Mouse (Mus musculus) lung, postnatal 0 days (tissue): ENCODE data around the gene Tmem104. TPM values are rescaled to one million over a fixed set of nuclear protein-coding genes. Genes with fewer than 3 reads are reported as not detected.

Experiments used
- ATAC-seq: fragments of 200-750 bp; cut with Nextera tagmentation; 2 replicates; pipeline ENCODE4 v1.8.0; 2017; ENCODE audit warnings: moderate library complexity
- DNase-seq: peaks from one replicate; pipeline ENCODE4 v3.0.0-alpha.2; 2016; ENCODE audit warnings: low spot score
- H3K27ac ChIP-seq: fragments of 300-500 bp; sonication (generic); 2 replicates; pipeline ENCODE4 v1.5.1; 2014; ENCODE audit warnings: antibody characterized with exemption, mild to moderate bottlenecking, low read length, mixed read lengths
- H3K27me3 ChIP-seq: fragments of 300-500 bp; sonication (generic); replicated peaks from 2 replicates; pipeline ENCODE4 v1.6.1; 2014; ENCODE audit warnings: low read length, mixed read lengths; ENCODE audit not compliant: insufficient read depth
- H3K36me3 ChIP-seq: fragments of 300-500 bp; sonication (generic); 2 replicates; pipeline ENCODE4 v1.6.1; 2014; ENCODE audit warnings: low read length, mixed read lengths; ENCODE audit not compliant: insufficient read depth
- H3K4me1 ChIP-seq: fragments of 300-500 bp; sonication (generic); 2 replicates; pipeline ENCODE4 v1.6.1; 2014; ENCODE audit warnings: antibody characterized with exemption, low read depth, low read length, mixed read lengths; ENCODE audit not compliant: insufficient read depth
- H3K4me2 ChIP-seq: fragments of 300-500 bp; sonication (generic); replicated peaks from 2 replicates; pipeline ENCODE4 v1.6.1; 2014; ENCODE audit warnings: low read depth, mild to moderate bottlenecking, low read length, moderate library complexity, mixed read lengths
- H3K4me3 ChIP-seq: fragments of 300-500 bp; sonication (generic); 2 replicates; pipeline ENCODE4 v1.5.1; 2014; ENCODE audit warnings: low read depth, low read length
- H3K9ac ChIP-seq: fragments of 300-500 bp; sonication (generic); replicated peaks from 2 replicates; pipeline ENCODE4 v1.6.1; 2014; ENCODE audit warnings: low read depth, mild to moderate bottlenecking
- H3K9me3 ChIP-seq: fragments of 300-500 bp; sonication (generic); 2 replicates; pipeline ENCODE4 v1.6.1; 2016; ENCODE audit warnings: low read length, mixed read lengths
- CTCF ChIP-seq: IDR thresholded peaks from 2 replicates; pipeline ENCODE4 v1.5.1; 2016; ENCODE audit warnings: antibody characterized with exemption, mild to moderate bottlenecking
- EP300 ChIP-seq: IDR thresholded peaks from 2 replicates; pipeline ENCODE4 v1.6.1; 2016; ENCODE audit warnings: antibody characterized with exemption, mild to moderate bottlenecking, control low read depth
- WGBS: fragments of 180-500 bp; shearing (Covaris S2); extraction: QIAGEN DNeasy Blood & Tissue Kit; methylation state at CpG from one replicate; pipeline ENCODE4 v1.1.7; 2014; 5-methylcytosine and 5-hydroxymethylcytosine counted together
- polyA plus RNA-seq: library from polyadenylated mRNA; unstranded; fragments of >200 nt; fragmentation: Nextera tagmentation; extraction: Ambion mirVana; gene quantifications from 2 replicates; pipeline ENCODE4 v1.2.1, GENCODE M21; 2015

The Tmem104 gene
- polyA plus RNA-seq, 1 experiment from 2014 or later = 9.6 TPM

DNA sequence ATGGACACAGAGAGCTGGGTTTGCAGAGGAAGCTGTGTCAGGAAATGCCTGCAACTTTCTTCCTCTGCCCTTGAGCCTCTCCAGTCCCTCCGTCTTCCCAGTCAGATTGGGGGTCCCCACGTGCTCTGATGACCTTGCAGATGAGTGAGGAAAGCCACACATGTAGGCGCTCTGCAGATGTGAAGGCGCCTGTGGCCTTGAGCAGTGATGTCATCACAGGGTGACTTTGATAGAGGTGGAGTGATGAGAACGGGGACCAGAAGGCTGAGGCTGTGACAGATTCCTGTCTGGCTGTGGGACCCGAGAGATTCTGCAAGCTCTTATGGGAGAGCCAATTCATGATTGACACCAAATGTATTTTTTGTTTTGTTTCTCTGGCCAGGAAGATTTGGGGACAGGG lies 36.6 kb downstream of the Tmem104 start:
- Histone ChIP-seq H3K27ac (no peak overlapping the region), H3K9ac (no peak overlapping the region), H3K9me3 (no peaks in the 10 kb centered on the region), H3K27me3 (no peaks in the 10 kb centered on the region), H3K4me1 (peaks cover 22% of the 10 kb centered on the region), H3K36me3 (no peaks in the 10 kb centered on the region), H3K4me3 (no peak overlapping the region), H3K4me2 (no peak overlapping the region)
- DNase-seq (no peak), ATAC-seq (no peak)
- TF ChIP-seq EP300 (no peak), CTCF (no peak)
- WGBS = 45% methylated on average over 6 of the region's 6 CpGs

- 55% methylated on average over 8 of the region's 8 CpGs for WGBS
- peaks cover 13% of the 10 kb centered on the region for H3K4me1 ChIP-seq
- no peak overlapping the region for H3K4me3 ChIP-seq
- no peaks in the 10 kb centered on the region for H3K36me3 ChIP-seq
- no peak overlapping the region for H3K27ac ChIP-seq
- no peak overlapping the region for H3K9ac ChIP-seq
- TF ChIP-seq CTCF (peak; percentile 78), EP300 (no peak)
- no peaks in the 10 kb centered on the region for H3K9me3 ChIP-seq
- peak; percentile 73 for DNase-seq
- H3K27me3 ChIP-seq = no peaks in the 10 kb centered on the region
- H3K4me2 ChIP-seq = no peak overlapping the region
- ATAC-seq = 0 out of 2 replicates have a peak, but pooled peaks have one; percentile 15
Measured at GRCm38 (mm10) chr11:115224889-115225288, 37.6 kb downstream of the Tmem104 start.

- no peak overlapping the region for H3K4me2 ChIP-seq
- no peaks in the 10 kb centered on the region for H3K27me3 ChIP-seq
- WGBS = 88% methylated on average over 6 of the region's 6 CpGs
- TF ChIP-seq CTCF (no peak), EP300 (no peak)
- no peaks in the 10 kb centered on the region for H3K9me3 ChIP-seq
- peaks cover 13% of the 10 kb centered on the region for H3K4me1 ChIP-seq
- DNase-seq (no peak), ATAC-seq (no peak)
- no peak overlapping the region for H3K9ac ChIP-seq
- H3K4me3 ChIP-seq = no peak overlapping the region
- H3K36me3 ChIP-seq = no peaks in the 10 kb centered on the region
- H3K27ac ChIP-seq = no peak overlapping the region
Measured at GRCm38 (mm10) chr11:115225301-115225700, 38.0 kb downstream of the Tmem104 start.

DNA sequence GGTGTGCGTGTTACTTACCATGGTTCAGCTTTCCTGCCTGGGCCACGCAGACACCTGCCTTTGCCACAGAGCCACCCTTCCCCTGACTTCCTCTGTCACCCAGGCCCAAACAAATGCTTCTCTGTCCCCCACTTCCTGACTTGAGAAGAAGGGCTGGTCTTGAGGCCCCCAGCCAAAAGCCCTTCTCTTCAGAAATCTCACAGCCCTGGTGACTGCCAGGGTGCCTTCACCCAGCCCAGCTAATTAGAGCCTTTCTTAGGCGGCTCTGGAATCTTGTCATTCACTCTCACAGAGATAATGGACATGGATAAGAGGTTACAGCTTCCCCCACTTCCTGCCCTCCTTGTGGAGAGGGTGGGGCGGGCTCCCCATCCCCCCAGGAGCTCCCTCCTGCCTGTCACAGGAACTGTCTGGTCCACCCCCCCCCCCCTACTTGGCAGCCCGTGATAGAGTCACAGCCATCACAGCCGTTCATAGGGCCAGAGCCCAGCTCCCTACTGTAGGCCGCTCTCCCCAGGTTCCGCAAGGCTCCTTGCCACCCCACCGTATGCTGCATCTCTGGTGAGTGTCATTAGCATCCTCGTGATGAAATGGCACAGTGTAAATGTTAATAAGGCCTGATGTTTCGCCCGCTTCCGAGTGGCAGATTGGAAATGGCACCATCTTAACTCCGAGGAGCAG lies 39.7 kb downstream of the Tmem104 start:
- peaks cover 11% of the 10 kb centered on the region for H3K4me1 ChIP-seq
- no peaks in the 10 kb centered on the region for H3K9me3 ChIP-seq
- DNase-seq (no peak), ATAC-seq (peak; percentile 51)
- TF ChIP-seq CTCF (no peak), EP300 (no peak)
- 61% methylated on average over 14 of the region's 14 CpGs for WGBS
- no peaks in the 10 kb centered on the region for H3K36me3 ChIP-seq
- H3K27me3 ChIP-seq = no peaks in the 10 kb centered on the region
- no peak overlapping the region for H3K9ac ChIP-seq
- no peak overlapping the region for H3K27ac ChIP-seq
- H3K4me2 ChIP-seq = no peak overlapping the region
- no peak overlapping the region for H3K4me3 ChIP-seq

- TF ChIP-seq EP300 (no peak), CTCF (no peak)
- Histone ChIP-seq H3K9ac (no peak overlapping the region), H3K4me2 (no peak overlapping the region), H3K4me3 (no peak overlapping the region), H3K36me3 (no peaks in the 10 kb centered on the region), H3K27me3 (no peaks in the 10 kb centered on the region), H3K4me1 (peaks cover 5% of the 10 kb centered on the region), H3K27ac (no peak overlapping the region), H3K9me3 (no peaks in the 10 kb centered on the region)
- 57% methylated on average over 12 of the region's 12 CpGs for WGBS
- no peak for ATAC-seq
- DNase-seq = no peak
Measured at GRCm38 (mm10) chr11:115227640-115228039, 40.4 kb downstream of the Tmem104 start.

DNA sequence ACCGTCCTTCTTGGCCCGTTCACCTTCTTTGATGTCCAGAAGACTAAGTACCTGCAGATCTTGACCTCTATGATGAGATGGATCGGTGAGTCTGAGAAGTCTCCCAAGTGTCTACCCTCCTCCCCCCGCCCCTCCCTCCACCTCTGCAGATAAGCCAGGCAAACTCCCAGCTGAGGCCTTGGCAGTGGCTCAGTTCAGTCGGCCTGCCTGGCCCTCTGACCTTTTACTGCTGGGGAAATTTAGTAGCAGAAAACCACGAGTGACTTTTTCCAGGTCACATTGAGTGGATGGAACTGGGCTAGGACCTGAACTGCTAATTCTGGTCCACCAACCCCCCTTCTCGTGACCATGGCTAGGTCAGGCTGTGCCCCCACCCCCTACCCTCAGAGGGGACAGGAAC lies 41.1 kb downstream of the Tmem104 start:
- H3K27me3 ChIP-seq = no peaks in the 10 kb centered on the region
- H3K36me3 ChIP-seq = no peaks in the 10 kb centered on the region
- H3K4me2 ChIP-seq = no peak overlapping the region
- H3K9me3 ChIP-seq = no peaks in the 10 kb centered on the region
- DNase-seq = no peak
- no peak overlapping the region for H3K4me3 ChIP-seq
- H3K4me1 ChIP-seq = no peaks in the 10 kb centered on the region
- ATAC-seq = no peak
- H3K27ac ChIP-seq = no peak overlapping the region
- H3K9ac ChIP-seq = no peak overlapping the region
- WGBS = 58% methylated on average over 7 of the region's 7 CpGs
- no peak for TF ChIP-seq EP300
- no peak for TF ChIP-seq CTCF
